Mouse (Mus musculus): ENCODE data around the gene Mrps18a.
A peak's percentile ranks its signal among the peaks of the same experiment; 100 is the strongest.

Mrps18a gene

GRCm38 (mm10) chr17:46102608-46103159, 8.1 kb upstream of the Mrps18a start:
- no peak for DNase-seq

GRCm38 (mm10) chr17:46104487-46104886, 6.3 kb upstream of the Mrps18a start:
- no peak for DNase-seq

GRCm38 (mm10) chr17:46108286-46108685, 2.5 kb upstream of the Mrps18a start:
- DNase-seq: no peak

- DNase-seq: no peak
Measured at GRCm38 (mm10) chr17:46115489-46115888, 4.7 kb downstream of the Mrps18a start.

- no peak for DNase-seq
Measured at GRCm38 (mm10) chr17:46116138-46116537, 5.4 kb downstream of the Mrps18a start.

- no peak for DNase-seq
Measured at GRCm38 (mm10) chr17:46116881-46117280, 6.1 kb downstream of the Mrps18a start.

- DNase-seq: no peak
Measured at GRCm38 (mm10) chr17:46117623-46118422, 7.0 kb downstream of the Mrps18a start.

GRCm38 (mm10) chr17:46118423-46118850, 7.7 kb downstream of the Mrps18a start:
- no peak for DNase-seq

GRCm38 (mm10) chr17:46119641-46120040, 8.9 kb downstream of the Mrps18a start:
- no peak for DNase-seq

GRCm38 (mm10) chr17:46122791-46123190, 12.0 kb downstream of the Mrps18a start:
- no peak for DNase-seq

GRCm38 (mm10) chr17:46123285-46123684, 12.5 kb downstream of the Mrps18a start:
- DNase-seq: no peak

GRCm38 (mm10) chr17:46123953-46124700, 13.3 kb downstream of the Mrps18a start:
- DNase-seq: no peak

- no peak for DNase-seq
Measured at GRCm38 (mm10) chr17:46126608-46127007, 15.8 kb downstream of the Mrps18a start.

GRCm38 (mm10) chr17:46127814-46128493, 17.2 kb downstream of the Mrps18a start:
- DNase-seq: no peak

- no peak for DNase-seq
Measured at GRCm38 (mm10) chr17:46129741-46130498, 19.1 kb downstream of the Mrps18a start.

- peak; percentile 56 for DNase-seq
Measured at GRCm38 (mm10) chr17:46132058-46132718, 21.4 kb downstream of the Mrps18a start.

- no peak for DNase-seq
Measured at GRCm38 (mm10) chr17:46132862-46133261, 22.1 kb downstream of the Mrps18a start.

GRCm38 (mm10) chr17:46138563-46139236, 27.9 kb downstream of the Mrps18a start:
- no peak for DNase-seq

GRCm38 (mm10) chr17:46139872-46140271, 29.1 kb downstream of the Mrps18a start:
- no peak for DNase-seq

- DNase-seq: no peak
Measured at GRCm38 (mm10) chr17:46143578-46144423, 33.0 kb downstream of the Mrps18a start, which contains the start of gene Rsph9. Gene Rsph9 (minus strand): TSS chr17:46144216.
